Mouse (Mus musculus) neural tube, embryonic 12.5 days (tissue): ENCODE measurements around the gene Cpn2. TPM values are rescaled to one million over a fixed set of nuclear protein-coding genes. Genes with fewer than 3 reads are reported as not detected.

Source experiments
- ATAC-seq: fragments of 200-750 bp; cut with Nextera tagmentation; 2 replicates; pipeline ENCODE4 v1.8.0; 2017; ENCODE audit warnings: low read depth, mild to moderate bottlenecking, moderate TSS enrichment, moderate library complexity; ENCODE audit not compliant: low FRiP score
- H3K27ac ChIP-seq: fragments of 300-500 bp; sonication (generic); 2 replicates; pipeline ENCODE4 v1.5.1; 2016
- H3K27me3 ChIP-seq: fragments of 300-500 bp; sonication (generic); replicated peaks from 2 replicates; pipeline ENCODE4 v1.6.1; 2016; ENCODE audit warnings: mild to moderate bottlenecking
- H3K36me3 ChIP-seq: fragments of 300-500 bp; sonication (generic); 2 replicates; pipeline ENCODE4 v1.6.1; 2016; ENCODE audit warnings: mild to moderate bottlenecking
- H3K4me1 ChIP-seq: fragments of 300-500 bp; sonication (generic); 2 replicates; pipeline ENCODE4 v1.6.1; 2016
- H3K4me2 ChIP-seq: fragments of 300-500 bp; sonication (generic); replicated peaks from 2 replicates; pipeline ENCODE4 v1.6.1; 2016; ENCODE audit warnings: mild to moderate bottlenecking
- H3K4me3 ChIP-seq: fragments of 300-500 bp; sonication (generic); 2 replicates; pipeline ENCODE4 v1.5.1; 2016
- H3K9ac ChIP-seq: fragments of 300-500 bp; sonication (generic); 2 replicates; pipeline ENCODE4 v1.6.1; 2016; ENCODE audit warnings: mild to moderate bottlenecking
- H3K9me3 ChIP-seq: fragments of 300-500 bp; sonication (generic); 2 replicates; pipeline ENCODE4 v1.6.1; 2016; ENCODE audit warnings: mild to moderate bottlenecking
- WGBS: fragments of 180-500 bp; shearing (Covaris S2); methylation state at CpG from one replicate; pipeline ENCODE4 v1.1.7; 2016; 5-methylcytosine and 5-hydroxymethylcytosine counted together
- polyA plus RNA-seq: library from polyadenylated mRNA; unstranded; fragments of >200 nt; fragmentation: Nextera tagmentation; extraction: Ambion mirVana; gene quantifications from 2 replicates; pipeline ENCODE4 v1.2.1, GENCODE M21; 2016

Gene Cpn2
- polyA plus RNA-seq, 1 experiment from 2014 or later: not detected

DNA sequence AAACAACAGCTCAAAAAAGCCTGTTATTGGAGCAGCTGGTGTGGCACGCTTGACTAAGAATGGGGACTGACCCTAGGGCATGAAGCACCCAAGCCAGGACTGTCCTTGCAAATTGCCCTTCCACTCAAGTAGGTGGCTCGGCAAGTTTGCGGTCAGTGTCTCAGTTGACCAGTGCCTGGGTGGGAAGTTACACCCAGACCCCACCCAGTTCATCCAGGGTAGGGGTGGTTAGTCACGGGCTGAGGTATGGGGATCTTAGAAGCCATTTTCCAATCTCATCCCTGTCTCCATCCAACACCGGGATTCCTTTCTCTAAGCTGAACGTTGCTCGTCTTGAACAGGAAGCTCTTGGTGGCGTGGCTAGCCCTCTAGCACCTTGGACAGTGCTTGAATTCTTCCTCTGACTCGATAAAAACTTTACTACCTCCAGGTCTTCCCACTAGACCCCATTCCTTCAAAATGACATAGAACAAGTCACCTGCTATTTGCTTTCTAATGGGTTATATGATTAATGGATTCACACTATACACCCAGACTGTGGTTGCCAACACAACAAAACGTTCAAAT lies 32.5 kb upstream of the Cpn2 start:
- H3K9ac ChIP-seq: no peak overlapping the region
- no peak overlapping the region for H3K27ac ChIP-seq
- no peaks in the 10 kb centered on the region for H3K36me3 ChIP-seq
- no peak overlapping the region for H3K4me3 ChIP-seq
- no peaks in the 10 kb centered on the region for H3K9me3 ChIP-seq
- no peak overlapping the region for H3K4me2 ChIP-seq
- WGBS: 72% methylated on average over 10 of the region's 10 CpGs
- ATAC-seq: no peak
- H3K4me1 ChIP-seq: no peaks in the 10 kb centered on the region
- 0 out of 2 replicates have a peak, but pooled peaks cover 5% of the 10 kb centered on the region for H3K27me3 ChIP-seq

DNA sequence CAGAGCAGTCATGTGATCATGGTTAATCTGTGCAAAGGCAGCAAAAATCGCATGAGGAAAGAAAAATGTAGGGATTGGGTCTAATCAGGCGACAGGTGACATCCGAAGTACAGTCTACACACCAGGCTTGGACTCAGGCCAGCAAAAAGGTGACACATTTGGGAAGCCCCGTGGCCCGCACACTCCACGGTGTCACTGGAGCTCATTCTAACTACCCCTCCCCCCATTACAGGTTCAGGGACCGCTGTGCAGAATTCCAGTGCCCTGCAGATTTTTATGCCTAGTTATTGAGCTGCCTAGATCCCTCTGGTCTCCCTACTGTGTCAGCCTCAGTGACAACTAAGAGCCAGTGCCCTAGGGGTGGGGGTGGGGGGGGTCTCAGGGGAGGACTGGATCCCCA lies 30.2 kb upstream of the Cpn2 start:
- 90% methylated on average over 7 of the region's 7 CpGs for WGBS
- no peaks in the 10 kb centered on the region for H3K4me1 ChIP-seq

GRCm38 (mm10) chr16:30296601-30297275 lies 29.4 kb upstream of the Cpn2 start:
- Histone ChIP-seq H3K36me3 (no peaks in the 10 kb centered on the region), H3K9me3 (no peaks in the 10 kb centered on the region), H3K4me3 (no peak overlapping the region), H3K4me2 (no peak overlapping the region), H3K27ac (no peak overlapping the region), H3K27me3 (no peaks in the 10 kb centered on the region), H3K4me1 (no peaks in the 10 kb centered on the region), H3K9ac (no peak overlapping the region)
- WGBS: 88% methylated on average over 11 of the region's 11 CpGs
- ATAC-seq: no peak

More for the DNA sequence above, 30.2 kb upstream of the Cpn2 start:
- Histone ChIP-seq H3K9me3 (no peaks in the 10 kb centered on the region), H3K4me3 (no peak overlapping the region), H3K9ac (no peak overlapping the region), H3K27me3 (no peaks in the 10 kb centered on the region), H3K4me2 (no peak overlapping the region), H3K27ac (no peak overlapping the region), H3K36me3 (no peaks in the 10 kb centered on the region)
- ATAC-seq: no peak

- no peak for ATAC-seq
- H3K9ac ChIP-seq: no peak overlapping the region
- H3K27ac ChIP-seq: no peak overlapping the region
- H3K4me3 ChIP-seq: no peak overlapping the region
- H3K9me3 ChIP-seq: no peaks in the 10 kb centered on the region
- H3K4me2 ChIP-seq: no peak overlapping the region
- 90% methylated on average over 7 of the region's 7 CpGs for WGBS
- peaks cover 5% of the 10 kb centered on the region; the same call in 1 of the 2 replicates for H3K4me1 ChIP-seq
- no peaks in the 10 kb centered on the region for H3K27me3 ChIP-seq
- H3K36me3 ChIP-seq: no peaks in the 10 kb centered on the region
Measured at GRCm38 (mm10) chr16:30295106-30295505, 27.8 kb upstream of the Cpn2 start.

GRCm38 (mm10) chr16:30290436-30290835 lies 23.1 kb upstream of the Cpn2 start:
- 67% methylated on average over 6 of the region's 6 CpGs for WGBS
- Histone ChIP-seq H3K9ac (no peak overlapping the region), H3K27ac (no peak overlapping the region), H3K36me3 (no peaks in the 10 kb centered on the region), H3K4me1 (peaks cover 9% of the 10 kb centered on the region), H3K4me3 (no peak overlapping the region), H3K9me3 (no peaks in the 10 kb centered on the region), H3K27me3 (peaks cover 4% of the 10 kb centered on the region; the same call in 1 of the 2 replicates), H3K4me2 (no peak overlapping the region)
- ATAC-seq: no peak

DNA sequence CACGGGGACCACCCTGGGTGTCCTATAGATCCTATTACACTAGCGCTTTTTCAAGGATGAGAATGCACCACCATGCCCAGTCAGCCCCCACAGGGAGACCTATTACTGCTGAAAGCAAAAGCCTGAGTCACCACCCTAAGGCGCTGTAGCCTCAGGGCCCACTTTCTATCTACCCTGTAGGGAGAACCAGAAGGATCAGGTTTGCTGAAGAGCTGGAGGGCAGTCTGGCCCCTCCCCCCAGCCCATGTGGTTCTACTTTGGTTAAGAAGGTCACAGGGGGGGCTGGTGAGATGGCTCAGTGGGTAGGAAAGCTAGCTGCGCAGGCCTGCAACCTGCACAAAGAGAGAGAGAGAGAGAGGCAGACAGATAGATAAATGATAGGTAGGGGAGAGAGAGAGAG lies 18.4 kb upstream of the Cpn2 start:
- Histone ChIP-seq H3K9ac (no peak overlapping the region), H3K27me3 (peaks cover 35% of the 10 kb centered on the region), H3K4me3 (no peak overlapping the region), H3K27ac (no peak overlapping the region), H3K4me2 (no peak overlapping the region), H3K4me1 (peaks cover 26% of the 10 kb centered on the region), H3K36me3 (no peaks in the 10 kb centered on the region), H3K9me3 (no peaks in the 10 kb centered on the region)
- no peak for ATAC-seq
- WGBS: 70% methylated on average over 4 of the region's 4 CpGs

DNA sequence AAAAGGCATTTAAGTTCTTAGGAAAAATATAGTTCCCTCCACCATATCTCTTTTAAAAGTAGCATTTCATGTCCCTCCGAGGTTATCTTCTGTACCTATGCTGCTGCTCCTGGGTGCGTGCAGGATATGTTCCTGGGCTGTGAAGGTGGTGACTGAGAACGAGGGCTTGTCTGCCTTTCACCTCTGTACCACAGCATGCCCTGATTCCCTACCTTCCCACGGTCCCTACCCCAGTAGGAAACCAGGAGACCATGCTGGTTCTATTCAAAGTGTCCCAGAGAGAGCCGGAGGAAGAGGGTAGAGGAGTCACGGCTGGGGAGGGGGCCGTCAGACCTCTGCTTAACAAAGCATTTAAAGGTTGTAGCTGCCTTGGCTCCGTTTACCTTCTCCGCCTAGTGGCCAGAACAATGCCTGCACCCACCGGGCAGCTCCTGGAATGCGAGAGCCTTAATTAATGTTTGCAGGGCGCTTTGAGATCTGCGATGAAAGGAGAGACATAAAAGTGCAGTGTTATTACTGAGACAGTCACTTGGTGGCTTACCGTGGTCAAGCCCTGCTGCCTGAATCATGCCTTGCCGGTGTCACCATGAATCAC lies 16.5 kb upstream of the Cpn2 start:
- WGBS: 2% methylated on average over 15 of the region's 15 CpGs
- ATAC-seq: peak; percentile 58
- Histone ChIP-seq H3K9me3 (no peaks in the 10 kb centered on the region), H3K36me3 (no peaks in the 10 kb centered on the region), H3K4me1 (peaks cover 25% of the 10 kb centered on the region), H3K27ac (no peak overlapping the region), H3K27me3 (peaks cover 38% of the 10 kb centered on the region), H3K9ac (0 out of 2 replicates have a peak overlapping the region, but pooled peaks have one; percentile 6), H3K4me2 (peak overlapping the region; percentile 58), H3K4me3 (no peak overlapping the region)

- WGBS: 6% methylated on average over 34 of the region's 34 CpGs
- peaks cover 38% of the 10 kb centered on the region for H3K27me3 ChIP-seq
- H3K4me1 ChIP-seq: peaks cover 25% of the 10 kb centered on the region
- H3K36me3 ChIP-seq: no peaks in the 10 kb centered on the region
- H3K4me2 ChIP-seq: peak within 1 kb of the TSS; percentile 58
- ATAC-seq: peak; percentile 52; the same call in 1 of the 2 replicates
- no peaks in the 10 kb centered on the region for H3K9me3 ChIP-seq
- no peak within 1 kb of the TSS for H3K27ac ChIP-seq
- 0 out of 2 replicates have a peak within 1 kb of the TSS, but pooled peaks have one; percentile 6 for H3K9ac ChIP-seq
- H3K4me3 ChIP-seq: peak within 1 kb of the TSS; percentile 1; the same call in 1 of the 2 replicates
Measured at GRCm38 (mm10) chr16:30282844-30283495, 15.7 kb upstream of the Cpn2 start, which contains the start of gene Lrrc15. Gene Lrrc15, minus strand, starts transcription at chr16:30283256.

DNA sequence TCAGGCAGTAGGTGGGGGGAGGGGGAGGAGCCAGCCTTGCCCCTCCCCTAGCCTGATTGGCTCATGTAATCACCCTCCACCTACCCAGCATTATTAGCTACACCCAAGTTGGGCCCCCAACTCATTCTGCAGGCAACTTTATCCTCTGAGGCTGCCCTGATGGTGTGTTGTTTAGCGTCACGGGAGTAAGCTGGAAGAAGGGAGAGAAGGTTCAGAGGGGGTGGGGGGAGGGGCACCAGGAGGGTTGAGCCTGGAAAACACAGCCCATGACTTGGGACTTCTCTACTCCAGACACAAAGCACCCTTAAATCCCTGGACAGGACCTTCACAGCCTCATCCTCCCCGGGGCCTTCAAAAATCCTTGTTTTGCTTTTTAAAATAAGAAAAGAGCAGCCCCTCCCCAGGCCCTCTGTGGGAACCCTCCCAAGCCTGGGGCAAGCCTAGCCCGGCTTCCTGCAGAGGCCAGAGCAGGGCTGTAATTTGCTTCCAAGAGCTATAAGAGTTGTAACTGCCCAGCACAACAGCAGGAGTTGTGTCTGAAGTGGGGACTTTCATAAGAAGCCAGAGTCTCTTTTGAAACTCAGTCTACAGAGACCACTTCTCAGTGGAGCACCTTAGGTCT lies 13.5 kb upstream of the Cpn2 start:
- ATAC-seq: no peak

GRCm38 (mm10) chr16:30278406-30278805 lies 11.1 kb upstream of the Cpn2 start:
- WGBS: 75% methylated on average over 11 of the region's 11 CpGs
- H3K27me3 ChIP-seq: peaks cover 26% of the 10 kb centered on the region
- no peak overlapping the region for H3K9ac ChIP-seq

More for the DNA sequence above, 13.5 kb upstream of the Cpn2 start:
- WGBS: 6% methylated on average over 4 of the region's 4 CpGs
- Histone ChIP-seq H3K27ac (no peak overlapping the region), H3K9ac (no peak overlapping the region), H3K9me3 (no peaks in the 10 kb centered on the region), H3K4me3 (no peak overlapping the region), H3K27me3 (peaks cover 37% of the 10 kb centered on the region), H3K36me3 (no peaks in the 10 kb centered on the region), H3K4me2 (no peak overlapping the region), H3K4me1 (peaks cover 25% of the 10 kb centered on the region)

DNA sequence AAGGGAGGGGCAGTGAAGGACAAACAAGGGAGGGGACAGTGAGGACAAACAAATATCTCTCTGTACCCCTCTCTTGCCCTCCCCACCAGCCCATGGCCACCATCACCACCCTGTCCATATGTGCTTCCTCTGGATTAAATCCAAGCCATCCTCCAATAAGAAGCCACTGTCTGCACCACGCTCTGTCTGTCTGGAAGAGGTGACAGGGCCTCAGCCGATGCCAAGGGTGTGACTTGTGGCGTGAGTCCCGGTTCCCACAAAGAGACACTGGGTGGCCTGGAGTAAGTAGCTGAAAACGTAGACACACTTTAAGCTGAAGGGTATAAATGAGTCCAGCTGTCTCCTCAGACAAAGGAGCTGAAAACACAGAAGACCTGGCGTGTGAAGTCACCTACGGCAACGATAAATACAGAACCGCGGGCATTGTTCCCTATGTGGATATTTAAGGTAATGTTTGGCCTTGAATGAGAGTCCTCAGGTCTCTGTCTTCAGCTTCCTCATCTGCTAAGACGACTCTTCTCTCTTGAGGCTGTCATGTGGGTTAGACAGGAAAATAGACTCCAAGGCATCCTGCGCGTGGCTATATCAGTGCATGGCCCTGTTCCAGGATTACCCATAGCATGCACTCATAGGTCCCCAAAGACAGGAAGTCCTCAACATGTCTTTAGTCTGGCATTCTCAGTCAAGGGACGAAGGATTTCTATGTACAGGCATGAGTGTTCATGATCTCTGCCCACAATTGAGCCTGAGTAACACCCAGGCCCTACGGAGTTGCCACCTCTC lies 8.4 kb upstream of the Cpn2 start:
- no peaks in the 10 kb centered on the region for H3K36me3 ChIP-seq
- WGBS: 79% methylated on average over 15 of the region's 15 CpGs
- H3K9me3 ChIP-seq: no peaks in the 10 kb centered on the region
- no peak overlapping the region for H3K27ac ChIP-seq
- no peak for ATAC-seq
- 0 out of 2 replicates have a peak, but pooled peaks cover 4% of the 10 kb centered on the region for H3K4me1 ChIP-seq
- H3K9ac ChIP-seq: no peak overlapping the region
- no peak overlapping the region for H3K4me3 ChIP-seq
- no peak overlapping the region for H3K4me2 ChIP-seq
- peaks cover 3% of the 10 kb centered on the region for H3K27me3 ChIP-seq

More at GRCm38 (mm10) chr16:30278406-30278805, 11.1 kb upstream of the Cpn2 start:
- no peak overlapping the region for H3K27ac ChIP-seq
- H3K36me3 ChIP-seq: no peaks in the 10 kb centered on the region
- H3K4me3 ChIP-seq: no peak overlapping the region
- H3K4me1 ChIP-seq: peaks cover 13% of the 10 kb centered on the region; the same call in 1 of the 2 replicates
- no peak overlapping the region for H3K4me2 ChIP-seq
- ATAC-seq: no peak
- H3K9me3 ChIP-seq: no peaks in the 10 kb centered on the region
